Mouse (Mus musculus): ENCODE results near the gene Sox1.

GRCm38 (mm10) chr8:12398011-12398945 lies 3.2 kb downstream of the Sox1 start:
- TF ChIP-seq GATA1 (IDR thresholded peaks at IDR 0.05; ENCODE audit: borderline replicate concordance, low read length) (no peak), FLI1 (IDR thresholded peaks at IDR 0.05; ENCODE audit: low read length) (no peak)

All from megakaryocyte, embryonic 14.5 days (primary cell).